Mouse (Mus musculus): ENCODE data around the gene Cmtm3. TPM values are rescaled to one million over a fixed set of nuclear protein-coding genes. Genes with fewer than 3 reads are reported as not detected.

Cmtm3 gene
- polyA plus RNA-seq, 1 experiment from 2014 or later: 75.8 TPM

- Histone ChIP-seq H3K36me3 (ENCODE audit: control insufficient read depth, insufficient read depth, low read length) (no peaks in the 10 kb centered on the region), H3K9me3 (ENCODE audit: control insufficient read depth, low read length) (no peaks in the 10 kb centered on the region), H3K4me3 (ENCODE audit: low read depth, low read length) (no peak overlapping the region), H3K27me3 (ENCODE audit: control insufficient read depth, insufficient read depth, low read length) (no peaks in the 10 kb centered on the region), H3K27ac (replicated peaks; ENCODE audit: low read depth, low read length) (no peak overlapping the region), H3K9ac (ENCODE audit: low read length) (no peak overlapping the region), H3K4me2 (ENCODE audit: low read depth, severe bottlenecking) (no peak overlapping the region), H3K4me1 (ENCODE audit: control insufficient read depth, insufficient read depth, low read length) (peaks cover 4% of the 10 kb centered on the region)
- ATAC-seq (ENCODE audit: insufficient number of reproducible peaks, low FRiP score, low TSS enrichment, low read depth) (no peak), DNase-seq (ENCODE audit: low spot score) (no peak)
- 62% methylated on average over 10 of the region's 10 CpGs for WGBS
Measured at GRCm38 (mm10) chr8:104379301-104379836, 40.2 kb downstream of the Cmtm3 start.

GRCm38 (mm10) chr8:104380269-104380668, 41.1 kb downstream of the Cmtm3 start:
- Histone ChIP-seq H3K27me3 (ENCODE audit: control insufficient read depth, insufficient read depth, low read length) (no peaks in the 10 kb centered on the region), H3K4me1 (ENCODE audit: control insufficient read depth, insufficient read depth, low read length) (peaks cover 2% of the 10 kb centered on the region)
- ATAC-seq (ENCODE audit: insufficient number of reproducible peaks, low FRiP score, low TSS enrichment, low read depth): no peak

GRCm38 (mm10) chr8:104380961-104381411, 41.8 kb downstream of the Cmtm3 start:
- 86% methylated on average over 5 of the region's 5 CpGs for WGBS
- Histone ChIP-seq H3K27ac (replicated peaks; ENCODE audit: low read depth, low read length) (no peak overlapping the region), H3K4me2 (ENCODE audit: low read depth, severe bottlenecking) (no peak overlapping the region), H3K4me1 (ENCODE audit: control insufficient read depth, insufficient read depth, low read length) (0 out of 2 replicates have a peak, but pooled peaks cover under 1% of the 10 kb centered on the region), H3K27me3 (ENCODE audit: control insufficient read depth, insufficient read depth, low read length) (no peaks in the 10 kb centered on the region), H3K4me3 (ENCODE audit: low read depth, low read length) (no peak overlapping the region), H3K36me3 (ENCODE audit: control insufficient read depth, insufficient read depth, low read length) (no peaks in the 10 kb centered on the region), H3K9me3 (ENCODE audit: control insufficient read depth, low read length) (no peaks in the 10 kb centered on the region), H3K9ac (ENCODE audit: low read length) (no peak overlapping the region)
- ATAC-seq (ENCODE audit: insufficient number of reproducible peaks, low FRiP score, low TSS enrichment, low read depth) (no peak), DNase-seq (ENCODE audit: low spot score) (no peak)

More at GRCm38 (mm10) chr8:104380269-104380668, 41.1 kb downstream of the Cmtm3 start:
- H3K4me2 ChIP-seq (ENCODE audit: low read depth, severe bottlenecking): no peak overlapping the region
- no peak for DNase-seq (ENCODE audit: low spot score)
- no peak overlapping the region for H3K9ac ChIP-seq (ENCODE audit: low read length)
- H3K4me3 ChIP-seq (ENCODE audit: low read depth, low read length): no peak overlapping the region
- H3K9me3 ChIP-seq (ENCODE audit: control insufficient read depth, low read length): no peaks in the 10 kb centered on the region
- WGBS: 87% methylated on average over 7 of the region's 7 CpGs
- no peaks in the 10 kb centered on the region for H3K36me3 ChIP-seq (ENCODE audit: control insufficient read depth, insufficient read depth, low read length)
- H3K27ac ChIP-seq (replicated peaks; ENCODE audit: low read depth, low read length): no peak overlapping the region

GRCm38 (mm10) chr8:104383296-104383695, 44.1 kb downstream of the Cmtm3 start:
- no peak for DNase-seq (ENCODE audit: low spot score)
- Histone ChIP-seq H3K4me2 (ENCODE audit: low read depth, severe bottlenecking) (no peak overlapping the region), H3K4me3 (ENCODE audit: low read depth, low read length) (no peak overlapping the region), H3K9me3 (ENCODE audit: control insufficient read depth, low read length) (no peaks in the 10 kb centered on the region), H3K9ac (ENCODE audit: low read length) (no peak overlapping the region), H3K36me3 (ENCODE audit: control insufficient read depth, insufficient read depth, low read length) (no peaks in the 10 kb centered on the region), H3K4me1 (ENCODE audit: control insufficient read depth, insufficient read depth, low read length) (peaks cover 7% of the 10 kb centered on the region; the same call in 1 of the 2 replicates), H3K27ac (replicated peaks; ENCODE audit: low read depth, low read length) (no peak overlapping the region), H3K27me3 (ENCODE audit: control insufficient read depth, insufficient read depth, low read length) (no peaks in the 10 kb centered on the region)
- 86% methylated on average over 2 of the region's 2 CpGs for WGBS
- no peak for ATAC-seq (ENCODE audit: insufficient number of reproducible peaks, low FRiP score, low TSS enrichment, low read depth)

GRCm38 (mm10) chr8:104383977-104384376, 44.8 kb downstream of the Cmtm3 start:
- no peak overlapping the region for H3K4me2 ChIP-seq (ENCODE audit: low read depth, severe bottlenecking)
- no peak overlapping the region for H3K4me3 ChIP-seq (ENCODE audit: low read depth, low read length)
- DNase-seq (ENCODE audit: low spot score) (no peak), ATAC-seq (ENCODE audit: insufficient number of reproducible peaks, low FRiP score, low TSS enrichment, low read depth) (no peak)
- H3K36me3 ChIP-seq (ENCODE audit: control insufficient read depth, insufficient read depth, low read length): no peaks in the 10 kb centered on the region
- peaks cover 7% of the 10 kb centered on the region; the same call in 1 of the 2 replicates for H3K4me1 ChIP-seq (ENCODE audit: control insufficient read depth, insufficient read depth, low read length)
- no peak overlapping the region for H3K27ac ChIP-seq (replicated peaks; ENCODE audit: low read depth, low read length)
- no peak overlapping the region for H3K9ac ChIP-seq (ENCODE audit: low read length)
- no peaks in the 10 kb centered on the region for H3K27me3 ChIP-seq (ENCODE audit: control insufficient read depth, insufficient read depth, low read length)
- H3K9me3 ChIP-seq (ENCODE audit: control insufficient read depth, low read length): no peaks in the 10 kb centered on the region
- 80% methylated on average over 3 of the region's 3 CpGs for whole genome bisulfite sequencing

- ATAC-seq (ENCODE audit: insufficient number of reproducible peaks, low FRiP score, low TSS enrichment, low read depth): peak; percentile 29; the same call in 1 of the 2 replicates
- no peak overlapping the region for H3K4me3 ChIP-seq (ENCODE audit: low read depth, low read length)
- 22% methylated on average over 4 of the region's 4 CpGs for WGBS
- no peak overlapping the region for H3K27ac ChIP-seq (replicated peaks; ENCODE audit: low read depth, low read length)
- no peak overlapping the region for H3K4me2 ChIP-seq (ENCODE audit: low read depth, severe bottlenecking)
- H3K4me1 ChIP-seq (ENCODE audit: control insufficient read depth, insufficient read depth, low read length): peaks cover 7% of the 10 kb centered on the region; the same call in 1 of the 2 replicates
- no peak for DNase-seq (ENCODE audit: low spot score)
- H3K9me3 ChIP-seq (ENCODE audit: control insufficient read depth, low read length): no peaks in the 10 kb centered on the region
- H3K9ac ChIP-seq (ENCODE audit: low read length): no peak overlapping the region
- H3K36me3 ChIP-seq (ENCODE audit: control insufficient read depth, insufficient read depth, low read length): no peaks in the 10 kb centered on the region
- H3K27me3 ChIP-seq (ENCODE audit: control insufficient read depth, insufficient read depth, low read length): no peaks in the 10 kb centered on the region
Measured at GRCm38 (mm10) chr8:104386693-104387092, 47.5 kb downstream of the Cmtm3 start.

GRCm38 (mm10) chr8:104387501-104387900, 48.3 kb downstream of the Cmtm3 start:
- Histone ChIP-seq H3K9ac (ENCODE audit: low read length) (0 out of 2 replicates have a peak overlapping the region, but pooled peaks have one; percentile 4), H3K9me3 (ENCODE audit: control insufficient read depth, low read length) (no peaks in the 10 kb centered on the region), H3K4me3 (ENCODE audit: low read depth, low read length) (no peak overlapping the region), H3K4me2 (ENCODE audit: low read depth, severe bottlenecking) (no peak overlapping the region), H3K27me3 (ENCODE audit: control insufficient read depth, insufficient read depth, low read length) (no peaks in the 10 kb centered on the region), H3K4me1 (ENCODE audit: control insufficient read depth, insufficient read depth, low read length) (peaks cover 7% of the 10 kb centered on the region; the same call in 1 of the 2 replicates), H3K36me3 (ENCODE audit: control insufficient read depth, insufficient read depth, low read length) (no peaks in the 10 kb centered on the region), H3K27ac (replicated peaks; ENCODE audit: low read depth, low read length) (no peak overlapping the region)
- 47% methylated on average over 7 of the region's 7 CpGs for WGBS
- ATAC-seq (ENCODE audit: insufficient number of reproducible peaks, low FRiP score, low TSS enrichment, low read depth) (no peak), DNase-seq (ENCODE audit: low spot score) (no peak)

GRCm38 (mm10) chr8:104387980-104388379, 48.8 kb downstream of the Cmtm3 start:
- H3K4me1 ChIP-seq (ENCODE audit: control insufficient read depth, insufficient read depth, low read length): peaks cover 7% of the 10 kb centered on the region; the same call in 1 of the 2 replicates
- ATAC-seq (ENCODE audit: insufficient number of reproducible peaks, low FRiP score, low TSS enrichment, low read depth) (no peak), DNase-seq (ENCODE audit: low spot score) (no peak)
- no peak overlapping the region for H3K9ac ChIP-seq (ENCODE audit: low read length)
- H3K27ac ChIP-seq (replicated peaks; ENCODE audit: low read depth, low read length): no peak overlapping the region
- no peak overlapping the region for H3K4me2 ChIP-seq (ENCODE audit: low read depth, severe bottlenecking)
- H3K27me3 ChIP-seq (ENCODE audit: control insufficient read depth, insufficient read depth, low read length): no peaks in the 10 kb centered on the region
- H3K4me3 ChIP-seq (ENCODE audit: low read depth, low read length): no peak overlapping the region
- 85% methylated on average over 2 of the region's 2 CpGs for WGBS
- H3K36me3 ChIP-seq (ENCODE audit: control insufficient read depth, insufficient read depth, low read length): no peaks in the 10 kb centered on the region
- no peaks in the 10 kb centered on the region for H3K9me3 ChIP-seq (ENCODE audit: control insufficient read depth, low read length)

GRCm38 (mm10) chr8:104390245-104390644, 51.0 kb downstream of the Cmtm3 start:
- Histone ChIP-seq H3K4me3 (ENCODE audit: low read depth, low read length) (no peak overlapping the region), H3K9me3 (ENCODE audit: control insufficient read depth, low read length) (no peaks in the 10 kb centered on the region), H3K4me2 (ENCODE audit: low read depth, severe bottlenecking) (no peak overlapping the region), H3K36me3 (ENCODE audit: control insufficient read depth, insufficient read depth, low read length) (no peaks in the 10 kb centered on the region), H3K27ac (replicated peaks; ENCODE audit: low read depth, low read length) (no peak overlapping the region), H3K27me3 (ENCODE audit: control insufficient read depth, insufficient read depth, low read length) (no peaks in the 10 kb centered on the region), H3K4me1 (ENCODE audit: control insufficient read depth, insufficient read depth, low read length) (peaks cover 23% of the 10 kb centered on the region), H3K9ac (ENCODE audit: low read length) (no peak overlapping the region)
- no peak for DNase-seq (ENCODE audit: low spot score)
- no peak for ATAC-seq (ENCODE audit: insufficient number of reproducible peaks, low FRiP score, low TSS enrichment, low read depth)
- WGBS: 88% methylated on average over 8 of the region's 8 CpGs

Measured in limb, embryonic 11.5 days (tissue).